Mouse (Mus musculus): ENCODE data around the gene Dnase1l1. TPM values are rescaled to one million over a fixed set of nuclear protein-coding genes. Genes with fewer than 3 reads are reported as not detected.

Gene Dnase1l1
- polyA plus RNA-seq, 1 experiment from 2014 or later, result 11.1 TPM

DNA sequence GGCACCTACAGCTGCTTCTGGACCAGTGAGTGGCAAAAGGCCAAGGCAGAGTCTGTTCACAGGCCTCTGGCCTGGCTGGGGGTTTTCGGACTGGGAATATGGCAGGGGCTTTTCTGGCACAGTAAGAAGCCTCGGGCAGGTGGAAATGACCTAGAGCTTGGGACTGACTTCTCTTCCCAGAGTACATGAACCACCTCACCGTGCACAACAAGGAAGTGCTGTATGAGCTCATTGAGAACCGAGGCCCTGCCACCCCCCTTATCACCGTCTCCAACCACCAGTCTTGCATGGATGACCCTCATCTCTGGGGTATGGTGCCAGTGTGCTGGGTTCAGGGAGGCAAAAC is 928 bp upstream of the Dnase1l1 start:
- H3K4me3 ChIP-seq, result peak overlapping the region; percentile 71
- H3K36me3 ChIP-seq, result peaks cover 2% of the 10 kb centered on the region; the same call in 1 of the 2 replicates
- H3K4me1 ChIP-seq, result peaks cover 7% of the 10 kb centered on the region; the same call in 1 of the 2 replicates
- WGBS, result 36% methylated on average over 5 of the region's 5 CpGs
- H3K9me3 ChIP-seq, result no peaks in the 10 kb centered on the region
- DNase-seq (ENCODE audit: low spot score), result no peak
- no peaks in the 10 kb centered on the region for H3K27me3 ChIP-seq (ENCODE audit: insufficient read depth, poor library complexity, severe bottlenecking)
- H3K27ac ChIP-seq, result peak overlapping the region; percentile 88

DNA sequence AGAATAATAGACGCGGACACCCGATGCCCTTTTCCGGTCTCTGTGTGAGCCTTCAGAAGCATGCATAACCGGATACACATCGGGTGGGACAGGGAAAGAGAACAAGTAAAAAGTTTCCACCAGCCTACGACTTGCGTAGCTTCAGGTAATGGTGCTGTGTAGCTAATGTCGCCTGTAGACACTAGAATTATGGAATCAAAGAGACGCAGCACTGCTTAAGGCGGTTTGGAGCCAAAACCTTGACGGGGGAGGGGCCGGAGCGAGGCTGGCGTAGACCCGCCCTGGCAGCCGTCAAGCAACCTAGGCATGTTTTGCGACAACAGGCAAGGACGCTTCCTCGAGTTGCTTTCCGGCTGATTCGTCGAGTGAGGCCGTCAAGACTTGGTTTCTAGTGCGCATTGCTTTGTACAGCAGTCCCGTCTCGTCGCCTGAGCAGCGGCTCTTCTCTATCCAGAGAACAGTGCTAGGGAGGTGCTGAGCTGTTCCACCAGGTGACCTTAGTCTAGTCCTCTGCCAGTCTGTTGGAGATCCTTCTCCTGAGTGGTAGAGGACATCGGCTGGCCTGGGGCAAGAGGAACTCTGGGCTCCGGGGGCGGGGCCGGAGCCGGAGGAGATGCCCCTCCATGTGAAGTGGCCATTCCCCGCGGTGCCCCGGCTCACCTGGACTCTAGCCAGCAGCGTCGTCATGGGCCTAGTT is 406 bp upstream of the Dnase1l1 start:
- Histone ChIP-seq H3K9me3 (no peaks in the 10 kb centered on the region), H3K27me3 (ENCODE audit: insufficient read depth, poor library complexity, severe bottlenecking) (no peaks in the 10 kb centered on the region), H3K4me1 (peaks cover 7% of the 10 kb centered on the region; the same call in 1 of the 2 replicates), H3K27ac (peak overlapping the region; percentile 88), H3K36me3 (no peaks in the 10 kb centered on the region), H3K4me3 (peak overlapping the region; percentile 71)
- 25% methylated on average over 39 of the region's 39 CpGs for WGBS
- DNase-seq (ENCODE audit: low spot score), result peak; percentile 92

DNA sequence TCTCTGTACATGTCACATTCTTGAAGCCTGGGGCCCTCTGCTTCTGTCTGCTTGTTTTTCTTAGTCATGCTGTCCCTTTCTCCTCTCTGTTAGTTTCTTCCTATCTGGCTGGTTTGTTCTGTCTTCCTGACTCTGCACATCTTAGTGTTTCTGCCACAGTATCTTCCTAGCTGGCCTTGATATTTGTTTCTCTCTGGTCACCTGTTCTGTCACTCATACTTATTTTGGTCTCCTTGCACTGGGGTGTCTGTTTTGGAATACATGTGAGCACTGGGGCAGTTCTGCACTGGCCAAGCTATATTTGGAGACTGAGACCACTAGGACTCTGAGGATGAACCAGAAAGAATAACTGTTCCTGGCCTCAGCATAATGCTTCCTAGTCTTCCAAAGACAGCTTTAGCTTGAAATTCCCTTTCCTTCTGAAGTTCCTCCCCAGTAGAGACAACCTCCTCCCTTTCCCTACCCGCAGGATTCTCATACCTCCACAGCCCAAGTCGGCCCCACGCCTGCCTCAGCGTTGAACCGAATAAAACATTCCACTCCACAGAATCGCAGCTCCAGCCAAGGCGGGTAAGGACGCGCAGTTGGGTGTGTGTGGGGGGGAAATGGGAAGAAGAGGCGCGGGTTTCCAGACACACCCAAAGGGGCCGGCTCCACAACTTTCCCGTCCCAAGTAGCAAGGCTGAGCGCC is 951 bp downstream of the Dnase1l1 start:
- Histone ChIP-seq H3K36me3 (no peaks in the 10 kb centered on the region), H3K27ac (peak overlapping the region; percentile 88), H3K27me3 (ENCODE audit: insufficient read depth, poor library complexity, severe bottlenecking) (no peaks in the 10 kb centered on the region), H3K4me1 (peaks cover 7% of the 10 kb centered on the region; the same call in 1 of the 2 replicates), H3K9me3 (no peaks in the 10 kb centered on the region), H3K4me3 (peak overlapping the region; percentile 71)
- no peak for DNase-seq (ENCODE audit: low spot score)
- 10% methylated on average over 14 of the region's 14 CpGs for WGBS

DNA sequence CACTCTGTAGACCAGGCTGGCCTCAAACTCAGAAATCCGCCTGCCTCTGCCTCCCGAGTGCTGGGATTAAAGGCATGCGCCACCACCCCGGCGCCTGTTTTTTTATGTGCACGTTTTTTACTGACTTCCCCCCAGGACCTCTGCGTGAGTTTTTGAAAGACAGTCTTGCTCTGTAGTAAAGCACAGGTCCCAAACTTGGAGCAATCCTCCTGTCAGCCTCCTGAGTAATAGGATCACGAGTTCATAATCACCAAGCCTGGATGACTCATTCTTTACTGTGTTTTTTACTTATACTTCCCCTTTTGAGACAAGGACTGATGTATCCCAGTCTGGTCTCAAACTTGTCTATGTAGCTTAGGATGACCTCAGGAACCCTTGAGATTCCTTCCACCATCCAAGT is 4.2 kb downstream of the Dnase1l1 start:
- no peak for DNase-seq (ENCODE audit: low spot score)
- no peaks in the 10 kb centered on the region for H3K27me3 ChIP-seq (ENCODE audit: insufficient read depth, poor library complexity, severe bottlenecking)
- no peak overlapping the region for H3K4me3 ChIP-seq
- H3K36me3 ChIP-seq, result 0 out of 2 replicates have a peak, but pooled peaks cover 5% of the 10 kb centered on the region
- H3K4me1 ChIP-seq, result no peaks in the 10 kb centered on the region
- WGBS, result 68% methylated on average over 8 of the region's 8 CpGs
- no peaks in the 10 kb centered on the region for H3K9me3 ChIP-seq
- no peak overlapping the region for H3K27ac ChIP-seq

DNA sequence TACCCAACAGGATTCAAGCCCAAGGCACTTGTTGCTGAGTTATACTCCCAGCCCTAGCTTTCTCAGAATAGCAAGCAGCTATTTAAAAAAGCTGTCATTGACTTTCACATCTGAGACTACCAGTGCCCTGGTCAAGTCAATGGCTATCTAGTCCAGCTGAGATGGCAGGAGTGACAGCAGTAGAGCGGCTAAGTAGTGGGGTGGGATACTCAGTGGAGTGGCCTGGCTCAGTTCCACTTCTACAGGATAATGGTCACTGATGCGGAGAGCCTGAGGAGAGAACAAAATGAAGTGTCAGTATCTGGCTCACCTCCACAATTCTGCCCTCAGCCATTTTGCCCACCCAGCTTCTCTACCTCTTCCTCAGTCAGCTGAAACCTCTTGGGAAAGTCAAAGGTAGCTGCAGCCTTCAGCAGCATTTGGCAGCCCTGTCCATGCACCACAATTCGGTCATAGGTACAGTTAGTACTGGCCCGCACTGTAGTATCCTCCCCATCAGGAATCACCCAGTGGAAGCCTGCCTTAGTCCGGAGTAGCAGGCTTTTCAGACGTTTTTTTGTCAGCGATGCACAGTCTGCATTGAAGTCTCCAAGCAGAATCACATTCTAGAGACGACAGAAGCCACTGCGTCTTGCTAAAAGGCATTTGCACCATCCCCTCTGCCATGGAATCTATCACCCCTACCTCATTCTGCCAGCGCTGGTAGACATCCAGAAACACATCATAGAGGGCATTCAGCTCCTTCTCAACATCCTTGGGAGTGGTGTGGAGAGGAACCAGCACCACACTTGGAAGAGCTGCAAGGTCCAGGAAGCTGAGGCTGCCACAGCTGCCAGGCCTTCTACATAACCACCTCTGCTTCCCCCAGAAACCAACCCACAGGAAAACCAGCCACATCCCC is 8.5 kb downstream of the Dnase1l1 start:
- Histone ChIP-seq H3K27ac (no peak overlapping the region), H3K9me3 (no peaks in the 10 kb centered on the region), H3K4me1 (no peaks in the 10 kb centered on the region), H3K4me3 (0 out of 2 replicates have a peak overlapping the region, but pooled peaks have one; percentile 6), H3K27me3 (ENCODE audit: insufficient read depth, poor library complexity, severe bottlenecking) (no peaks in the 10 kb centered on the region), H3K36me3 (peaks cover 10% of the 10 kb centered on the region; the same call in 1 of the 2 replicates)
- WGBS, result 30% methylated on average over 10 of the region's 10 CpGs
- peak; percentile 70 for DNase-seq (ENCODE audit: low spot score)

DNA sequence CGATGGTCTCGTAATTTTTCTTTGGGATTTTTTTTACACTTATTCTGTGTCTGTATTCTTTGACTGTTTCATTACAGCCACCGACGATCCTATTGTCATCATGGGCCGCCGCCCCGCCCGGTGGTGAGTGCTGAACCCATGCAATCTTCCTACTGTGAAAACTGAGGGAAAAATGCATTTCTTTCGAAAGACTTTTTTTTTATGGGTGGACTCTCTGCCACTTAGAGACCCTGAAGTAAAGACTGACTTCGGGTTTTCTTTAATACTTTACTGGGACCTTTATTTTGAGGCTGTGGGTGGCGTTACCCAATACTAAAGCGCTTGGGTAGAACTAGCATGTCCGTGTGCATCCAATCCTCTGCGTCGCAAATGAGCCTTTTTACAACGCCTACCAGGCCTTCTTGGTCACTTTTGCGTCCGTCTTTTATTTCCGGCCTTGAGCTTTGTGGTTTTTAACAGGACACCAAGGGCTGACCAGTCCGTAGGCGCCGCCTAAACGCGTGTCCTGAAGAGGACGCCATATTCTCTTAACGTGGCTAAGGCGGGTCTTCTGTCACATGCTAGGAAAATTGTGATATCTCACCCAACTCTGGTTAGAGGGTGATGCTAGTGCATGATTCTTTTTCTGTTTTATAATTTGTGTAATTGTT is 11.1 kb downstream of the Dnase1l1 start:
- no peaks in the 10 kb centered on the region for H3K27me3 ChIP-seq (ENCODE audit: insufficient read depth, poor library complexity, severe bottlenecking)
- H3K36me3 ChIP-seq, result peaks cover 10% of the 10 kb centered on the region; the same call in 1 of the 2 replicates
- 15% methylated on average over 27 of the region's 27 CpGs for WGBS
- no peak for DNase-seq (ENCODE audit: low spot score)
- no peaks in the 10 kb centered on the region for H3K4me1 ChIP-seq
- H3K27ac ChIP-seq, result peak overlapping the region; percentile 84
- peak overlapping the region; percentile 65 for H3K4me3 ChIP-seq
- no peaks in the 10 kb centered on the region for H3K9me3 ChIP-seq

DNA sequence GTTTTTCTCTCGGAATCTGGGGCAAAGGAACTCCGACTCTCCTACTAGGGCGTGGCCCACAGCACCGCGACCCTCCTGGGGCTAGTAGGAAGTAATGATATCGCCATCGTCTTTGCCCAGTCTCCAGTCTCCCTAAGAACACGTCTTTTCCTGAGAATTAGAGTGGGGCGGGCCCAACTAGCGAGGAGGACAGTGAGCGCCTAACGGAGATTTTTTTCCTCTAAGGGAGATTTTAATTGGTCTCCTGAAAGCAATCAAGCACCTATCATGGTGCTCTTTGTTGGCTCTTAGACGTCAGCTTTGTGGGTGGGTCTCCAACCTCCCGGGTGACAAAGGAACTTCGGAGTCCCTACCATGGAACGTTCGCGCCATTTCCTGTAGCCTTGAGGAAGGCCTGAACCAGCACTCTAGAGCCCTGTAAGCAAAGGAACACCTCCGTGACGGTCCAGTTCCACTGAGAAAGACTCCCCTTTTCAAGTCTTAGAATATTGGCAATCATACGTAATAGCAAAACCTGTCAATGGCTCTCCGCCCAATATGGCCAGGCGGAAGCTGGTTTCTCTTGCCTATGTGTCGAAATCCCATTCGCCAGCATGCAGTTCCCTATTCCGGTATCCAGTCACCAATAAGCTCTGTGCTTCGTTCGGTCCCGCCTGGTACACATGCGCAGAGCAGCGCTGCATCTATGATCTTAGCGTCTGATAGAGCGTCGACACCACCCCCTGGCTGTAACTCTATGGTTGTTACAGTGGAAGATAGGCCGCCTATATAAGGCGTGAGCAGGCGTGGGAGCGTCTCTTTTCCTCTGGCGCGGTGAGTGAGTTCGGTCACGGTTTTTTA is 11.9 kb downstream of the Dnase1l1 start, which contains the start of gene Rpl10:
Rpl10 (plus strand) TSS at position 751 of the 840 bp plus-strand sequence.
- Histone ChIP-seq H3K4me3 (peak within 1 kb of the TSS; percentile 65), H3K4me1 (no peaks in the 10 kb centered on the region), H3K27me3 (ENCODE audit: insufficient read depth, poor library complexity, severe bottlenecking) (no peaks in the 10 kb centered on the region), H3K36me3 (peaks cover 10% of the 10 kb centered on the region; the same call in 1 of the 2 replicates), H3K27ac (peak within 1 kb of the TSS; percentile 91), H3K9me3 (no peaks in the 10 kb centered on the region)
- DNase-seq (ENCODE audit: low spot score), result peak; percentile 97
- WGBS, result 14% methylated on average over 42 of the region's 42 CpGs

DNA sequence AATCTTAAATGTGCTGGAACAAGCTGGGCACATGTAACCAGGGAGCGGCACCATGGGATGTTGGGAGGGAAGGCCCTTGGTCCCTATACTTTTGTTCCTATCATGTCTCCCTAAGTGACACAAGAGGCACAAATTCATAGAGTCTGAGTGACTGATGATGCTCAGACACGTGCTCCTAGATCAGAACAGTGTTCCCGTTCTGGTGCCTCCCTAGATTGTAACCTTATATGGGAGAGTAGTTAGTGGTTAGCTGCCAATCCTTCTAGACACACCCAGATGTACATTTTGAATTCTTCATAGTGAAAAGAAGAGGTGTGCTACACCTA is 12.4 kb downstream of the Dnase1l1 start:
- H3K4me3 ChIP-seq, result peak overlapping the region; percentile 65
- no peak for DNase-seq (ENCODE audit: low spot score)

DNA sequence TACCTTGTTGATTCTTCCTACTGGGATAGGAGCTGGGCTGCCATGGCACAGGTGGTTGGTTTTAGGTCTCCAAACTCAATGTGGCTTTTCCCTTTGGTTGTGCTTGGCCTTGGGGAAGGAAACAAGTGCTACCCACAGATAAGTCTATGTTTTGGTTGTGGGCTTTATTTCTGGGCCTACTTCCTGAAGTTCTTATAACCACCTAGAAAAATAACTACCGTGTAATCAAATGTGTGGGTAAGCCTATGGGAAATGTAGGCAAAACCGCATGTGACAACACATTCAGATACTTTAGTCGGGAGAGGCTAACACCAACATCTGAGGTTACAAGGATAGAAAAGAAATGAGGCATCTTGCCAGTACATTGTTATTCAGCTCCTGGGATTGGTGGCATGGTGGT is 24.4 kb downstream of the Dnase1l1 start:
- Histone ChIP-seq H3K36me3 (peaks cover 22% of the 10 kb centered on the region), H3K9me3 (no peaks in the 10 kb centered on the region), H3K27me3 (ENCODE audit: insufficient read depth, poor library complexity, severe bottlenecking) (no peaks in the 10 kb centered on the region), H3K4me1 (0 out of 2 replicates have a peak, but pooled peaks cover 5% of the 10 kb centered on the region), H3K4me3 (no peak overlapping the region), H3K27ac (no peak overlapping the region)
- WGBS, result 87% methylated on average over 3 of the region's 3 CpGs
- DNase-seq (ENCODE audit: low spot score), result no peak

More for the DNA sequence above, 12.4 kb downstream of the Dnase1l1 start:
- peak overlapping the region; percentile 91 for H3K27ac ChIP-seq
- H3K27me3 ChIP-seq (ENCODE audit: insufficient read depth, poor library complexity, severe bottlenecking), result no peaks in the 10 kb centered on the region
- peaks cover 10% of the 10 kb centered on the region; the same call in 1 of the 2 replicates for H3K36me3 ChIP-seq
- H3K9me3 ChIP-seq, result no peaks in the 10 kb centered on the region
- 28% methylated on average over 3 of the region's 3 CpGs for WGBS
- no peaks in the 10 kb centered on the region for H3K4me1 ChIP-seq

DNA sequence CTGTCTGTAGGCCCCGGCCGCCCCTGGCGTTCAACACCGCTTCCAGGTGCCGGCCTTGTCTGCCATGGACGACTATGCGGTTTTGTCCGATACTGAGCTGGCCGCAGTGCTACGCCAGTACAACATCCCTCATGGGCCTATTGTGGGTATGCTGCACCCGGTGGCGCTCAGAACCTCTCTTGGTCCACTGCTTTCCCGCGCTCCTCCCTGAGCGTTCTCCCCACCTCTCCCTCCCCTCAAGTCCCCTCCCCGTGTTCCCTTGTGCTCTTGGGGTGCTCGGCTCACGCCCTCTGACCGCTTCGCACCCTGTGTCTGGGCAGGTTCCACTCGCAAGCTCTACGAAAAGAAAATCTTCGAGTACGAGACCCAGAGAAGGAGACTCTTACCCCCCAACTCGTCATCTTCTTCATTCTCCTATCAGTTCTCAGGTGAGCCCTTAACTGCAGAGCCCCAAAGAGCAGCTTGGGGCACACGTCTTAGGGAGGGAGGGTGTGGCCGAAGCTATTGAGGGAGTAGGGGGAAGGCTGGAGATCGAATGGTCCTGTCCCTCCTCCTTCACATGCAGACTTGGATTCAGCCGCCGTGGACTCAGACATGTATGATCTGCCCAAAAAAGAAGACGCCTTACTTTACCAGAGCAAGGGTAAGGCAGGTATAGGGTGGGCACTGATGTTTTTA is 27.1 kb downstream of the Dnase1l1 start:
- 19% methylated on average over 31 of the region's 31 CpGs for WGBS
- H3K36me3 ChIP-seq, result peaks cover 19% of the 10 kb centered on the region
- 0 out of 2 replicates have a peak, but pooled peaks cover 5% of the 10 kb centered on the region for H3K4me1 ChIP-seq
- peak overlapping the region; percentile 91 for H3K27ac ChIP-seq
- no peaks in the 10 kb centered on the region for H3K9me3 ChIP-seq
- no peak for DNase-seq (ENCODE audit: low spot score)
- H3K4me3 ChIP-seq, result peak overlapping the region; percentile 70
- 0 out of 2 replicates have a peak, but pooled peaks cover 3% of the 10 kb centered on the region for H3K27me3 ChIP-seq (ENCODE audit: insufficient read depth, poor library complexity, severe bottlenecking)

Data from heart, embryonic 10.5 days (tissue).